Mouse (Mus musculus) midbrain, embryonic 16.5 days (tissue): ENCODE data around the gene Card19. TPM values are rescaled to one million over a fixed set of nuclear protein-coding genes. Genes with fewer than 3 reads are reported as not detected.
A peak's percentile ranks its signal among the peaks of the same experiment; 100 is the strongest.

ENCODE experiments used
- ATAC-seq: fragments of 200-750 bp; cut with Nextera tagmentation; 2 replicates; pipeline ENCODE4 v1.8.0; 2017; ENCODE audit warnings: moderate TSS enrichment
- H3K27ac ChIP-seq: fragments of 300-500 bp; sonication (generic); 2 replicates; pipeline ENCODE4 v1.5.1; 2014; ENCODE audit warnings: mild to moderate bottlenecking, low read length, mixed read lengths
- H3K27me3 ChIP-seq: fragments of 300-500 bp; sonication (generic); 2 replicates; pipeline ENCODE4 v1.6.1; 2014; ENCODE audit warnings: low read depth, low read length, mixed read lengths; ENCODE audit not compliant: control insufficient read depth, insufficient read depth
- H3K36me3 ChIP-seq: fragments of 300-500 bp; sonication (generic); 2 replicates; pipeline ENCODE4 v1.6.1; 2014; ENCODE audit warnings: mild to moderate bottlenecking, low read length, moderate library complexity, mixed read lengths; ENCODE audit not compliant: control insufficient read depth, insufficient read depth
- H3K4me1 ChIP-seq: fragments of 300-500 bp; sonication (generic); 2 replicates; pipeline ENCODE4 v1.6.1; 2014; ENCODE audit warnings: mild to moderate bottlenecking, low read length, mixed read lengths; ENCODE audit not compliant: control insufficient read depth, insufficient read depth
- H3K4me2 ChIP-seq: fragments of 300-500 bp; sonication (generic); 2 replicates; pipeline ENCODE4 v1.6.1; 2014; ENCODE audit warnings: mild to moderate bottlenecking, low read length, mixed read lengths
- H3K4me3 ChIP-seq: fragments of 300-500 bp; sonication (generic); 2 replicates; pipeline ENCODE4 v1.5.1; 2014; ENCODE audit warnings: low read depth, mild to moderate bottlenecking, low read length, moderate library complexity, mixed read lengths
- H3K9ac ChIP-seq: fragments of 300-500 bp; sonication (generic); 2 replicates; pipeline ENCODE4 v1.6.1; 2014; ENCODE audit warnings: low read depth, low read length, mixed read lengths
- H3K9me3 ChIP-seq: fragments of 300-500 bp; sonication (generic); replicated peaks from 2 replicates; pipeline ENCODE4 v1.6.1; 2014; ENCODE audit warnings: mild to moderate bottlenecking, low read length, mixed read lengths; ENCODE audit not compliant: control insufficient read depth, poor library complexity, severe bottlenecking
- WGBS: fragments of 180-500 bp; shearing (Covaris S2); extraction: QIAGEN DNeasy Blood & Tissue Kit; methylation state at CpG from one replicate; pipeline ENCODE4 v1.1.7; 2014; 5-methylcytosine and 5-hydroxymethylcytosine counted together
- polyA plus RNA-seq: library from polyadenylated mRNA; unstranded; fragments of >200 nt; fragmentation: Nextera tagmentation; extraction: Ambion mirVana; gene quantifications from 2 replicates; pipeline ENCODE4 v1.2.1, GENCODE M21; 2015

The Card19 gene
- polyA plus RNA-seq, 1 experiment from 2014 or later = 27.6 TPM

DNA sequence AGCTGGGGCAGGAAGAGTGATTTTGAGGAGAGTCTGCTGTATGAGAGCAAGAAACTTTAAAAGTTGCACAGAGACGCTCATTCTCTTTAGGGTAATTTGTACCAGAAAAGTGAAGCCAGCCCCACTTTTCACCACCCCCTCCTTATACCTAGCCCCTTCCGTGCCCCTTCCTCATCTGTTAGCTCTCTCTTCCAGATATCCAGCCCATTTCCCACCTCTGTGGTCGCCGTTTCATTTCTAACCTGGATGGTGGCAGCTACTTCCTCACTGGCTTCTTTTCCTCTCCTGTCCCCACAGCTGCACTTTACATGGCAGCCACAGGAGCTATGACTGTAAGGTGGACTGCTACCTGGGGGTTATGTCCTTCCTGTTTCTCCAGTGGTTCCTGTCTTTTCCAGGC is 3.5 kb upstream of the Card19 start:
- no peak overlapping the region for H3K4me3 ChIP-seq
- H3K27me3 ChIP-seq = 0 out of 2 replicates have a peak, but pooled peaks cover 4% of the 10 kb centered on the region
- H3K4me2 ChIP-seq = no peak overlapping the region
- H3K9me3 ChIP-seq = no peaks in the 10 kb centered on the region
- 91% methylated on average over 4 of the region's 4 CpGs for WGBS
- no peaks in the 10 kb centered on the region for H3K36me3 ChIP-seq
- no peak overlapping the region for H3K9ac ChIP-seq
- no peak overlapping the region for H3K27ac ChIP-seq
- peaks cover 5% of the 10 kb centered on the region; the same call in 1 of the 2 replicates for H3K4me1 ChIP-seq
- no peak for ATAC-seq

DNA sequence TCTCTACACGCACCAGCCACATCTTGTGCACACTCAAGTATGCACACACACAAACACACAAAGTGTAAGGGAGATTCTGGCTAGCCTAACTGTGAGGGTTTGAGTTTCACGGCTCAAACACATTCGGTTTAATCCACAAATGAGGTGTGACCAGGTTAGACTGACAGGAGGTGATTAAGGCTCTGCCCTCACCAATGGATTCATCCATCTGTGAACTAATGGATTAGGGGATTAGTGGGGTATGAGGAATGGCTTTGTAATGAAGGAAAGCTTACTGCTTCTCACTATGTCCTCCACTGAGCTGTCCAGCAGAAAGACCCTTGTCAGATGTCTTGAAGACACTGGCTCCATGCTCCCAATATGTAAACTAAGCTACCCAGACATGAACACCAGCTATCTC is 2.8 kb upstream of the Card19 start:
- Histone ChIP-seq H3K9me3 (no peaks in the 10 kb centered on the region), H3K4me3 (no peak overlapping the region)
- ATAC-seq = no peak

DNA sequence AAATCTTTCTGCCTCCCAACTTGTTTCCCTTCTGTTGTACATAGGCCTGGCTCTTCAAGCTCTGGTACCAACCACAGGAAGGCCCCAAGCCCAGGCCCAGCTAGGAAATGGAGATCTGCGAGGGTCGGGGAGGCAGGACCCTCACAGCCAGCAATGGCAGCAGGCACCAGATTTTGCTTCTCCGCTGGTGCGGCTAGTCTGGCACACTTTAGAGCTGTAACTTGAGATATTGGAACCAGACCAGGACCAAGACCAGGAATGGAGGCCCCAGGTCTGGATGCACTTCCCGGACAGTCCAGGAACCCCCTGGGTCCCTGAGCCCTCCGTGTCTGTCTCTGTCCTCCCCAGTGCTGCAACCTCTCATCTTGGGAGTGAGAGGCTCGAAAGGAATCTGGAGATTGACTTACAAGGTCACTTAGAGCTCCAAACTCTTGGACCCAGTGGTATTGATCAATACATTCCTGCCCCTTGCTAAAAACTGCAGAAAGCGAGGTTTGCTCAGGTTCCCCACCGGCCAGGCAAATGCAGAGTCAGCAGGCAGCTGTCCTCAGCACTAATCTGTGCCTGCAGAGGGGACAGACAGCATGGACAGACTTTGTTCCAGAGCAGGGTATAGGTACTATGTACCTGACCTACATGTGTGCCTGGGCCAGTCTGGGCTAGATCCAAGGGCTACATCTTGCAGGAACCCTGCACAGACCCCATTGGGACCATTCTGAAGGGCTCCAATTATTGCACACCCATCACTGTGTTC is 1.1 kb upstream of the Card19 start:
- H3K4me2 ChIP-seq = no peak overlapping the region
- H3K9ac ChIP-seq = no peak overlapping the region
- H3K27ac ChIP-seq = no peak overlapping the region
- H3K27me3 ChIP-seq = 0 out of 2 replicates have a peak, but pooled peaks cover 4% of the 10 kb centered on the region
- 51% methylated on average over 9 of the region's 9 CpGs for WGBS
- H3K36me3 ChIP-seq = no peaks in the 10 kb centered on the region
- H3K9me3 ChIP-seq = no peaks in the 10 kb centered on the region
- H3K4me1 ChIP-seq = peaks cover 15% of the 10 kb centered on the region
- no peak for ATAC-seq
- no peak overlapping the region for H3K4me3 ChIP-seq

More for the DNA sequence above, 2.8 kb upstream of the Card19 start:
- no peak overlapping the region for H3K27ac ChIP-seq
- H3K4me2 ChIP-seq = no peak overlapping the region
- 0 out of 2 replicates have a peak, but pooled peaks cover 4% of the 10 kb centered on the region for H3K27me3 ChIP-seq
- no peak overlapping the region for H3K9ac ChIP-seq
- peaks cover 11% of the 10 kb centered on the region; the same call in 1 of the 2 replicates for H3K4me1 ChIP-seq
- WGBS = 24% methylated on average over 3 of the region's 3 CpGs
- no peaks in the 10 kb centered on the region for H3K36me3 ChIP-seq

DNA sequence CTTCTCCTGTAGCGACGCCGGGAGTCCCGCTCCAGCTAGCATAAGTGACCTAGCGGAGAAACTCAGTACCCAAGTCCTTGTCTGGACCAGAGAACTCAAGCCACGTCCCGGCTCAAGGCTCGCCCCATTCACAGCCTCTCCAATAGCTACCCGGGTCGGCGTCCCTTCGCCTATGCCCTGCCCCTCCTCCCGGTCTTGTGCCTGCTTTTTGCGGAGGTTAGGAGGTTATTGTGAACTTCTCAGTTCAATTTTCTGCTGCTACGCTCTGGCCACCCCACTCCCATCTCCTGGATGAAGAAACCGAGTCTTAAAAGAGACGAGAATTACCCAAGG is 349 bp upstream of the Card19 start:
- Histone ChIP-seq H3K27ac (no peak overlapping the region), H3K9me3 (no peaks in the 10 kb centered on the region), H3K27me3 (0 out of 2 replicates have a peak, but pooled peaks cover 4% of the 10 kb centered on the region), H3K9ac (peak overlapping the region; percentile 69), H3K4me3 (peak overlapping the region; percentile 76), H3K36me3 (no peaks in the 10 kb centered on the region), H3K4me1 (peaks cover 21% of the 10 kb centered on the region), H3K4me2 (peak overlapping the region; percentile 87)
- 2% methylated on average over 17 of the region's 17 CpGs for WGBS
- no peak for ATAC-seq

DNA sequence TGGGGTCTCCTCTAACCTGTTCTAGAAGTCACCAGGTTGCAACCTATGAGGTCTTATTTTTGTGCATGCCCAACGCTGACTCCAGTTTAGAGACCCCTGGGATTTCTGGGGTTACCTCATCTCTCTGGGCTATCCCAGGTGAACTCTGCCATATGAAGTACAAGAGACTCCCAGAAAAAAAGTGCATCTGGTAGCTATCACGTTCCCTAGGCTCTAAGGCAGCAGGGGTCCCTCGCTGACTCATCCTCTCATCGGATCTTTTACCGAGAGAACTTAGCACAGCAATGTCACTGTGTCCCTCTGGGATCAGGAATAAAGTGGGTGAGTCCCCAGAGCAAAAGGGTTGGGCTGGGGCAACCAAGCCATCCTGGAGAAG is 721 bp downstream of the Card19 start:
- WGBS = 7% methylated on average over 5 of the region's 5 CpGs
- Histone ChIP-seq H3K4me3 (peak overlapping the region; percentile 76), H3K9me3 (no peaks in the 10 kb centered on the region), H3K36me3 (no peaks in the 10 kb centered on the region), H3K9ac (peak overlapping the region; percentile 69), H3K4me1 (peaks cover 24% of the 10 kb centered on the region), H3K4me2 (peak overlapping the region; percentile 87), H3K27ac (no peak overlapping the region), H3K27me3 (0 out of 2 replicates have a peak, but pooled peaks cover 4% of the 10 kb centered on the region)
- ATAC-seq = no peak

DNA sequence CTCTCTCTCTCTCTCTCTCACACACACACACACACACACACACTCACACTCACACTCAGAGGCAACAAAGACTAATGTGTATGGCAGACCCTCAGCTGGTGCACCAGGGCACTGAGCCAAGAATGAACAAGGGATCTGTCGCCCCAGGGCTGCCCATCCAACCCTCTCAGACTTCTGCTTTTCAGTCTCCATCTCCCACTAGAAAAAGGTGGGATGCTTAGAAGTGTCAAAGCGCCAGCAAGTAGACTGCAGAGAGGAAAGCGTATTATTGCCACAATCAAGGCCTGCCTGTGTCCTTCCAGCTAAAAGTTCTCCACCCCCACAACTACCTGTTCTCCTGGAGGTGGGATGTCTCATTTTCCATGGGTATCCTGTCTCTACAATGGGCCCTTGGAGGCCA is 1.4 kb downstream of the Card19 start:
- H3K4me1 ChIP-seq = peaks cover 24% of the 10 kb centered on the region
- no peak overlapping the region for H3K9ac ChIP-seq
- no peak overlapping the region for H3K4me3 ChIP-seq
- no peaks in the 10 kb centered on the region for H3K36me3 ChIP-seq
- no peak for ATAC-seq
- H3K27me3 ChIP-seq = 0 out of 2 replicates have a peak, but pooled peaks cover 4% of the 10 kb centered on the region
- H3K4me2 ChIP-seq = peak overlapping the region; percentile 87
- no peak overlapping the region for H3K27ac ChIP-seq
- 84% methylated on average over 3 of the region's 3 CpGs for WGBS
- H3K9me3 ChIP-seq = no peaks in the 10 kb centered on the region

DNA sequence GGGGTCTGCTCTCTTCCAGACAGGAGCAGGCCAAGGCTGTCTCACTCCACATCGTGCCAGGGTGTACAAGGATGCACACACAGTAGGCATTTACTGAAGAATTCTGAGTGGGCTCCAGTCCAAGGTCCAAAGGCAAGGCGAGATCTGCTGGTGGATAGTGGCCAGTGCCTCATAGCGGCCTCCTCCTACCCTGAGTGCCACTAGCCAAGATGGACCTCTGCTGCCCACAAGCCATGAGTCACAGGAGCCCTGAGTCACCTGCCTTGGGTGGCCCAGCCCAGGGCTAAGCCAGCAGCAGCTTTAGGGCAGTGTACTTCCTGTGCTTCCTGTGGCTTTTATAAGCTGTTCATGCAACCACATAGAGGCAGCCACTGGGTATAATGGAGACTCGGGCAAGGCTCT is 2.3 kb downstream of the Card19 start:
- H3K4me1 ChIP-seq = peaks cover 24% of the 10 kb centered on the region
- no peaks in the 10 kb centered on the region for H3K36me3 ChIP-seq
- no peak for ATAC-seq
- no peak overlapping the region for H3K27ac ChIP-seq
- no peak overlapping the region for H3K4me2 ChIP-seq
- no peak overlapping the region for H3K9ac ChIP-seq
- H3K9me3 ChIP-seq = no peaks in the 10 kb centered on the region
- 0 out of 2 replicates have a peak, but pooled peaks cover 4% of the 10 kb centered on the region for H3K27me3 ChIP-seq
- no peak overlapping the region for H3K4me3 ChIP-seq
- WGBS = 62% methylated on average over 4 of the region's 4 CpGs

DNA sequence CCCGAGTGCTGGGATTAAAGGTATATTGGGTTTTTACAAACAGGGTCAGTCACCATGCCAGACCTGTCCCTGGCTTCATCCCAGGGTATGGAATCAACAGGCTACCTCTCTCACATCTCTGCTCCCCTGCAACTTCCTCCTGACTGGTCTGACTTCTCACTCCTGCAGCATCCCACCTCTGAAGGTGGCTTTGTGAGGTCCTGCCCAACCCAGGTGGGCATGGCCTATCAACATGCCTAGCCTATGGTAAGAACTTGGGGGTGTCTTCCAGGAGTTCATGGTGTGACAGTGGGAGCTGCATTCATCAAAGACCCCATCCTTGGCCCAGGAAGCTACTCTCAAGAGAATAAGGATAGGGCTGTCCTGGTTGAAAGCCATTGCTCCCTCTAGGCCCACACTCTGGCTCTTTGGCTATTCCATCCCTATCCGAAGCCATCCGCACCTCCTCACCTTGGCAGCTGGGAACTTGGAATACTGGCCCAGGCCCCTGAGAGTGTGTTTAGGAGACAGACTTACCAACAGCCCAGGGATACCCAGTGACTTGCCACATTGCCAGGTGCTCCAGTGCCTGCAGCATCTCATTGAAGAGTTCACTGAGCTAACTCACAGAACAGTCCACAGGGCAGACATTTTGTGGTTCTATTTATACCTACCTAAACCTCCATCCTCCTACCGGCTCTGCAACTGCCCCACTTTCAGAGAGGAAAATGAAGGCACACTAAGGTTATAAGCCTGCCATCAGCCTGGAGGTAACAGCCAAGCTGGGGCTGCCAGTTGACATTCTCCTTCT is 2.9 kb downstream of the Card19 start:
- Histone ChIP-seq H3K4me3 (no peak overlapping the region), H3K9ac (no peak overlapping the region)

DNA sequence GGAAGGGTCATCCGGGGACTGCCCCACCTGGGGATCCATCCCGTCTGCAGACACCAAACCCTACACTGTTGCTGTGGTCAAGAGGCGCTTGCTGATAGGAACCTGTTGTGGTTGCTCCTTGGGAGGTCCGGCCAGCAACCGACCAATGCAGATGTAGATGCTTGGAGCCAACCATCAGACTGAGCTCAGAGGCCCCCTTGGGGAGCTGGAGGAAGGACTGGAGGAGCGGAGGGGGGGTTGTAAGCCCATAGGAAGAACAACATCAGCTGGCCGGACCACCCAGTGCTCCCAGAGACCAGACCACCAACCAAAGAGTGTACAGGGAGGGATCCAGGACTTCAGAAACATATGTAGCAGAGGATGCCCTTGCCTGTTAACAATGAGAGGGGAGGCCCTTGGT is 6.5 kb downstream of the Card19 start:
- H3K27ac ChIP-seq = no peak overlapping the region
- H3K9ac ChIP-seq = no peak overlapping the region
- H3K27me3 ChIP-seq = no peaks in the 10 kb centered on the region
- peaks cover 21% of the 10 kb centered on the region for H3K4me1 ChIP-seq
- 64% methylated on average over 7 of the region's 7 CpGs for WGBS
- H3K36me3 ChIP-seq = no peaks in the 10 kb centered on the region
- ATAC-seq = no peak
- H3K4me2 ChIP-seq = no peak overlapping the region
- no peaks in the 10 kb centered on the region for H3K9me3 ChIP-seq
- no peak overlapping the region for H3K4me3 ChIP-seq

More for the DNA sequence above, 2.9 kb downstream of the Card19 start:
- no peak for ATAC-seq
- Histone ChIP-seq H3K27ac (no peak overlapping the region), H3K4me1 (peaks cover 24% of the 10 kb centered on the region), H3K4me2 (no peak overlapping the region), H3K27me3 (0 out of 2 replicates have a peak, but pooled peaks cover 4% of the 10 kb centered on the region), H3K36me3 (no peaks in the 10 kb centered on the region), H3K9me3 (no peaks in the 10 kb centered on the region)
- 84% methylated on average over 4 of the region's 4 CpGs for WGBS
